41 mouse cellular contexts compared by ENCODE assay signal in genomic region chr4:138734863-138735262, GRCm38 (mm10). TPM values are rescaled to one million over a fixed set of nuclear protein-coding genes. Genes with fewer than 3 reads are reported as not detected.
"Had no signal": no experiment of that assay in that cellular context is flagged by ENCODE, and none has a peak within 500 bp of the region (broad histone marks: within the 10 kb centered on the region; RNA-seq: fewer than 3 reads in every experiment).

No protein-coding gene starts in this region.

- H3K27me3 ChIP-seq: limb, embryonic 12.5 days; limb, embryonic 13.5 days; limb, embryonic 15.5 days; liver, embryonic 13.5 days; liver, embryonic 15.5 days; lung, embryonic 15.5 days; midbrain, embryonic 12.5 days; midbrain, embryonic 13.5 days; midbrain, embryonic 15.5 days; neural tube, embryonic 12.5 days had no signal

- DNase-seq: left cerebral cortex, postnatal 4 days; liver; liver, embryonic 13.5 days; liver, postnatal 0 days; lung, adult 18-20 months; lung, adult 2 months; lung, postnatal 14 days; lung, postnatal 36 days; midbrain, embryonic 14.5 days had no signal

- H3K4me3 ChIP-seq: limb, embryonic 10.5 days; limb, embryonic 12.5 days; limb, embryonic 13.5 days; limb, embryonic 15.5 days; liver, embryonic 12.5 days; liver, embryonic 13.5 days; liver, embryonic 15.5 days; lung, embryonic 15.5 days; megakaryocyte, embryonic 14.5 days; midbrain, embryonic 10.5 days; midbrain, embryonic 12.5 days; midbrain, embryonic 13.5 days; midbrain, embryonic 15.5 days; myocyte; neural tube, embryonic 12.5 days had no signal

- H3K4me2 ChIP-seq: limb, embryonic 12.5 days; limb, embryonic 13.5 days; limb, embryonic 15.5 days; liver, embryonic 12.5 days; liver, embryonic 13.5 days; liver, embryonic 15.5 days; lung, embryonic 14.5 days; lung, embryonic 15.5 days; midbrain, embryonic 11.5 days; midbrain, embryonic 12.5 days; midbrain, embryonic 13.5 days; midbrain, embryonic 15.5 days; neural tube, embryonic 12.5 days had no signal

- H3K9me3 ChIP-seq: limb, embryonic 10.5 days; limb, embryonic 12.5 days; limb, embryonic 13.5 days; limb, embryonic 15.5 days; liver, embryonic 12.5 days; liver, embryonic 13.5 days; liver, embryonic 15.5 days; lung, embryonic 15.5 days; midbrain, embryonic 10.5 days; midbrain, embryonic 12.5 days; midbrain, embryonic 13.5 days; midbrain, embryonic 15.5 days; neural tube, embryonic 12.5 days had no signal

- H3K36me3 ChIP-seq: limb, embryonic 10.5 days; limb, embryonic 12.5 days; limb, embryonic 13.5 days; limb, embryonic 15.5 days; liver, embryonic 12.5 days; liver, embryonic 13.5 days; liver, embryonic 15.5 days; lung, embryonic 15.5 days; midbrain, embryonic 10.5 days; midbrain, embryonic 12.5 days; midbrain, embryonic 13.5 days; midbrain, embryonic 15.5 days; neural tube, embryonic 12.5 days had no signal

- H3K9ac ChIP-seq: limb, embryonic 12.5 days; limb, embryonic 13.5 days; limb, embryonic 15.5 days; liver, embryonic 12.5 days; liver, embryonic 13.5 days; liver, embryonic 14.5 days; liver, embryonic 15.5 days; liver, postnatal 0 days; lung, embryonic 14.5 days; lung, embryonic 15.5 days; midbrain, embryonic 12.5 days; midbrain, embryonic 13.5 days; midbrain, embryonic 15.5 days; neural tube, embryonic 12.5 days had no signal

- H3K27ac ChIP-seq: limb, embryonic 10.5 days; limb, embryonic 12.5 days; limb, embryonic 13.5 days; limb, embryonic 15.5 days; liver, embryonic 12.5 days; liver, embryonic 13.5 days; liver, embryonic 14.5 days; liver, embryonic 15.5 days; lung, embryonic 15.5 days; macrophage; midbrain, embryonic 10.5 days; midbrain, embryonic 12.5 days; midbrain, embryonic 13.5 days; midbrain, embryonic 15.5 days; neural tube, embryonic 12.5 days had no signal

- ATAC-seq: liver, embryonic 12.5 days; liver, postnatal 0 days; lung, postnatal 0 days; midbrain, embryonic 13.5 days; midbrain, embryonic 15.5 days; midbrain, embryonic 16.5 days had no signal

- H3K4me1 ChIP-seq: liver, embryonic 12.5 days; liver, embryonic 13.5 days; liver, embryonic 15.5 days; megakaryocyte, embryonic 14.5 days had no signal

RNA-seq across cellular contexts. Expression of gene Ubxn10, which starts 2.1 kb away (rescaled TPM):
- total RNA-seq: megakaryocyte progenitor cell, adult 5-6 weeks; megakaryocyte, adult 5-6 weeks; megakaryocyte-erythroid progenitor cell, adult 5-6 weeks; monocyte, adult 5-6 weeks had no signal
- polyA plus RNA-seq: macrophage, myocyte had no signal

RNA-seq across cellular contexts. Expression of gene Pla2g2c, which starts 10.3 kb away (rescaled TPM):
- total RNA-seq: left cerebral cortex, postnatal 10 days; liver, adult 2 months; megakaryocyte progenitor cell, adult 5-6 weeks; megakaryocyte, adult 5-6 weeks; megakaryocyte-erythroid progenitor cell, adult 5-6 weeks; monocyte, adult 5-6 weeks had no signal
- polyA plus RNA-seq: limb, embryonic 15.5 days; liver, adult 2 months; liver, embryonic 13.5 days; liver, embryonic 15.5 days; liver, embryonic 16.5 days; liver, postnatal 0 days; macrophage; myocyte had no signal

RNA-seq across cellular contexts. Expression of gene Pla2g2f, which starts 22.6 kb away (rescaled TPM):
- total RNA-seq: left cerebral cortex, adult 8-10 months; left cerebral cortex, postnatal 10 days; left cerebral cortex, postnatal 25 days; left cerebral cortex, postnatal 4 days; liver, adult 2 months; megakaryocyte progenitor cell, adult 5-6 weeks; megakaryocyte, adult 5-6 weeks; megakaryocyte-erythroid progenitor cell, adult 5-6 weeks; monocyte, adult 5-6 weeks had no signal
- polyA plus RNA-seq: liver, adult 2 months; liver, embryonic 12.5 days; liver, embryonic 13.5 days; liver, embryonic 15.5 days; liver, embryonic 16.5 days; liver, postnatal 0 days; lung, embryonic 14.5 days; lung, embryonic 15.5 days; lung, embryonic 16.5 days; lung, postnatal 0 days; macrophage; midbrain, embryonic 16.5 days; midbrain, postnatal 0 days; myocyte had no signal

RNA-seq across cellular contexts. Expression of gene Pla2g2d, which starts 40.7 kb away (rescaled TPM):
- total RNA-seq: left cerebral cortex, postnatal 4 days; liver, adult 2 months; megakaryocyte progenitor cell, adult 5-6 weeks; megakaryocyte, adult 5-6 weeks; megakaryocyte-erythroid progenitor cell, adult 5-6 weeks; midbrain, postnatal 0 days; monocyte, adult 5-6 weeks had no signal
- polyA plus RNA-seq: limb, embryonic 10.5 days; limb, embryonic 11.5 days; limb, embryonic 12.5 days; liver, adult 2 months; liver, embryonic 13.5 days; liver, embryonic 14.5 days; liver, embryonic 15.5 days; liver, embryonic 16.5 days; lung, embryonic 15.5 days; lung, embryonic 16.5 days; lung, postnatal 0 days; macrophage; midbrain, embryonic 14.5 days had no signal
